Mouse (Mus musculus): ENCODE measurements around the gene Sp6. TPM values are rescaled to one million over a fixed set of nuclear protein-coding genes. Genes with fewer than 3 reads are reported as not detected.

The Sp6 gene
- polyA plus RNA-seq, 1 experiment from 2014 or later: 3.3 TPM

GRCm38 (mm10) chr11:96984903-96985302 lies 28.3 kb upstream of the Sp6 start:
- WGBS: 24% methylated on average over 4 of the region's 4 CpGs
- H3K4me3 ChIP-seq: no peak overlapping the region
- ATAC-seq (ENCODE audit: insufficient number of reproducible peaks, insufficient read depth, low FRiP score, low TSS enrichment, low read depth): no peak

GRCm38 (mm10) chr11:96986463-96986862 lies 26.7 kb upstream of the Sp6 start:
- no peaks in the 10 kb centered on the region for H3K36me3 ChIP-seq
- WGBS: 53% methylated on average over 3 of the region's 3 CpGs
- no peaks in the 10 kb centered on the region for H3K9me3 ChIP-seq
- no peak overlapping the region for H3K9ac ChIP-seq
- ATAC-seq (ENCODE audit: insufficient number of reproducible peaks, insufficient read depth, low FRiP score, low TSS enrichment, low read depth): no peak
- no peak overlapping the region for H3K27ac ChIP-seq
- H3K27me3 ChIP-seq: peaks cover 53% of the 10 kb centered on the region
- peaks cover 18% of the 10 kb centered on the region; the same call in 1 of the 2 replicates for H3K4me1 ChIP-seq
- H3K4me2 ChIP-seq: no peak overlapping the region
- no peak overlapping the region for H3K4me3 ChIP-seq

More at GRCm38 (mm10) chr11:96984903-96985302, 28.3 kb upstream of the Sp6 start:
- peaks cover 18% of the 10 kb centered on the region; the same call in 1 of the 2 replicates for H3K4me1 ChIP-seq
- H3K4me2 ChIP-seq: no peak overlapping the region
- H3K9me3 ChIP-seq: no peaks in the 10 kb centered on the region
- no peaks in the 10 kb centered on the region for H3K36me3 ChIP-seq
- H3K9ac ChIP-seq: no peak overlapping the region
- no peak overlapping the region; the same call in 1 of the 2 replicates for H3K27ac ChIP-seq
- peaks cover 53% of the 10 kb centered on the region for H3K27me3 ChIP-seq

GRCm38 (mm10) chr11:96987873-96988655 lies 25.1 kb upstream of the Sp6 start:
- Histone ChIP-seq H3K4me1 (peaks cover 11% of the 10 kb centered on the region; the same call in 1 of the 2 replicates), H3K9me3 (no peaks in the 10 kb centered on the region), H3K9ac (peak overlapping the region; percentile 49), H3K4me3 (peak overlapping the region; percentile 35), H3K27ac (no peak overlapping the region), H3K4me2 (peak overlapping the region; percentile 63), H3K27me3 (peaks cover 63% of the 10 kb centered on the region), H3K36me3 (no peaks in the 10 kb centered on the region)
- no peak for ATAC-seq (ENCODE audit: insufficient number of reproducible peaks, insufficient read depth, low FRiP score, low TSS enrichment, low read depth)
- 6% methylated on average over 31 of the region's 31 CpGs for WGBS

- H3K9me3 ChIP-seq: no peaks in the 10 kb centered on the region
- H3K4me1 ChIP-seq: peaks cover 19% of the 10 kb centered on the region
- H3K27me3 ChIP-seq: peaks cover 52% of the 10 kb centered on the region
- no peak overlapping the region for H3K4me2 ChIP-seq
- H3K9ac ChIP-seq: no peak overlapping the region
- H3K4me3 ChIP-seq: no peak overlapping the region
- no peaks in the 10 kb centered on the region for H3K36me3 ChIP-seq
- WGBS: 81% methylated on average over 5 of the region's 5 CpGs
- no peak for ATAC-seq (ENCODE audit: insufficient number of reproducible peaks, insufficient read depth, low FRiP score, low TSS enrichment, low read depth)
- H3K27ac ChIP-seq: no peak overlapping the region
These were observed 21.7 kb upstream of the Sp6 start for GRCm38 (mm10) chr11:96991501-96991900.

GRCm38 (mm10) chr11:96992722-96993311 lies 20.4 kb upstream of the Sp6 start:
- no peak; the same call in 1 of the 2 replicates for ATAC-seq (ENCODE audit: insufficient number of reproducible peaks, insufficient read depth, low FRiP score, low TSS enrichment, low read depth)
- peaks cover 26% of the 10 kb centered on the region for H3K4me1 ChIP-seq
- H3K36me3 ChIP-seq: no peaks in the 10 kb centered on the region
- no peak overlapping the region for H3K4me3 ChIP-seq
- no peak overlapping the region for H3K4me2 ChIP-seq
- WGBS: 26% methylated on average over 8 of the region's 8 CpGs
- no peak overlapping the region for H3K27ac ChIP-seq
- H3K9me3 ChIP-seq: no peaks in the 10 kb centered on the region
- H3K9ac ChIP-seq: 0 out of 2 replicates have a peak overlapping the region, but pooled peaks have one; percentile 27
- peaks cover 53% of the 10 kb centered on the region for H3K27me3 ChIP-seq

GRCm38 (mm10) chr11:96995031-96995430 lies 18.2 kb upstream of the Sp6 start:
- Histone ChIP-seq H3K4me1 (peaks cover 19% of the 10 kb centered on the region), H3K4me3 (no peak overlapping the region), H3K4me2 (no peak overlapping the region), H3K27me3 (peaks cover 65% of the 10 kb centered on the region), H3K9me3 (no peaks in the 10 kb centered on the region), H3K36me3 (no peaks in the 10 kb centered on the region), H3K9ac (no peak overlapping the region), H3K27ac (no peak overlapping the region)
- ATAC-seq (ENCODE audit: insufficient number of reproducible peaks, insufficient read depth, low FRiP score, low TSS enrichment, low read depth): no peak
- WGBS: 13% methylated on average over 5 of the region's 5 CpGs

GRCm38 (mm10) chr11:96995836-96996772 lies 17.1 kb upstream of the Sp6 start:
- Histone ChIP-seq H3K27me3 (peaks cover 74% of the 10 kb centered on the region), H3K27ac (no peak overlapping the region), H3K4me2 (no peak overlapping the region), H3K4me3 (no peak overlapping the region), H3K9me3 (no peaks in the 10 kb centered on the region), H3K36me3 (no peaks in the 10 kb centered on the region), H3K9ac (no peak overlapping the region), H3K4me1 (peaks cover 19% of the 10 kb centered on the region)
- 71% methylated on average over 15 of the region's 15 CpGs for WGBS
- no peak for ATAC-seq (ENCODE audit: insufficient number of reproducible peaks, insufficient read depth, low FRiP score, low TSS enrichment, low read depth)

GRCm38 (mm10) chr11:96996773-96997379 lies 16.3 kb upstream of the Sp6 start:
- H3K4me3 ChIP-seq: peak overlapping the region; percentile 38
- no peak for ATAC-seq (ENCODE audit: insufficient number of reproducible peaks, insufficient read depth, low FRiP score, low TSS enrichment, low read depth)
- H3K9ac ChIP-seq: peak overlapping the region; percentile 67
- no peaks in the 10 kb centered on the region for H3K36me3 ChIP-seq
- peaks cover 19% of the 10 kb centered on the region for H3K4me1 ChIP-seq
- H3K27ac ChIP-seq: no peak overlapping the region
- peaks cover 82% of the 10 kb centered on the region for H3K27me3 ChIP-seq
- H3K4me2 ChIP-seq: peak overlapping the region; percentile 62
- 12% methylated on average over 17 of the region's 17 CpGs for WGBS
- H3K9me3 ChIP-seq: no peaks in the 10 kb centered on the region

- peaks cover 82% of the 10 kb centered on the region for H3K27me3 ChIP-seq
- WGBS: 5% methylated on average over 30 of the region's 30 CpGs
- no peak for ATAC-seq (ENCODE audit: insufficient number of reproducible peaks, insufficient read depth, low FRiP score, low TSS enrichment, low read depth)
These were observed 15.7 kb upstream of the Sp6 start for GRCm38 (mm10) chr11:96997380-96997956.

GRCm38 (mm10) chr11:97003170-97003569 lies 10.0 kb upstream of the Sp6 start:
- no peak for ATAC-seq (ENCODE audit: insufficient number of reproducible peaks, insufficient read depth, low FRiP score, low TSS enrichment, low read depth)
- WGBS: 25% methylated on average over 5 of the region's 5 CpGs
- Histone ChIP-seq H3K36me3 (no peaks in the 10 kb centered on the region), H3K4me1 (peaks cover 7% of the 10 kb centered on the region), H3K27me3 (peaks cover 65% of the 10 kb centered on the region), H3K27ac (no peak overlapping the region), H3K4me3 (no peak overlapping the region), H3K9ac (no peak overlapping the region), H3K9me3 (no peaks in the 10 kb centered on the region), H3K4me2 (no peak overlapping the region)

More at GRCm38 (mm10) chr11:96997380-96997956, 15.7 kb upstream of the Sp6 start:
- Histone ChIP-seq H3K4me1 (peaks cover 19% of the 10 kb centered on the region), H3K9ac (peak overlapping the region; percentile 67), H3K27ac (no peak overlapping the region), H3K4me2 (peak overlapping the region; percentile 62), H3K4me3 (peak overlapping the region; percentile 38), H3K9me3 (no peaks in the 10 kb centered on the region), H3K36me3 (no peaks in the 10 kb centered on the region)
